Mouse (Mus musculus): Measurements from ENCODE around the gene Snap23. TPM values are rescaled to one million over a fixed set of nuclear protein-coding genes. Genes with fewer than 3 reads are reported as not detected.
A peak's percentile ranks its signal among the peaks of the same experiment; 100 is the strongest.

The Snap23 gene
- total and polyA plus RNA-seq, 2 experiments from 2014 or later, result 10.7 to 20.7 TPM

- no peaks in the 10 kb centered on the region for H3K27me3 ChIP-seq (ENCODE audit: insufficient read depth, low read length)
- no peak for ATAC-seq
- no peak overlapping the region for H3K4me2 ChIP-seq (ENCODE audit: low read depth, low read length)
These were observed 10.8 kb downstream of the Snap23 start for GRCm38 (mm10) chr2:120578286-120578685.

GRCm38 (mm10) chr2:120589759-120590158 lies 22.3 kb downstream of the Snap23 start:
- Histone ChIP-seq H3K4me3 (ENCODE audit: low read length) (no peak overlapping the region), H3K27ac (no peak overlapping the region), H3K27me3 (ENCODE audit: insufficient read depth, low read length) (no peaks in the 10 kb centered on the region), H3K9ac (replicated peaks; ENCODE audit: low read length) (no peak overlapping the region), H3K9me3 (ENCODE audit: low read length) (no peaks in the 10 kb centered on the region), H3K4me2 (ENCODE audit: low read depth, low read length) (no peak overlapping the region), H3K4me1 (ENCODE audit: insufficient read depth, low read length) (no peaks in the 10 kb centered on the region), H3K36me3 (ENCODE audit: insufficient read depth, low read length) (peaks cover 10% of the 10 kb centered on the region)
- 83% methylated on average over 5 of the region's 5 CpGs for WGBS
- DNase-seq (ENCODE audit: low spot score) (no peak), ATAC-seq (no peak)
- no peak for TF ChIP-seq CTCF (IDR thresholded peaks at IDR 0.05; ENCODE audit: low read depth)

More at GRCm38 (mm10) chr2:120578286-120578685, 10.8 kb downstream of the Snap23 start:
- H3K4me1 ChIP-seq (ENCODE audit: insufficient read depth, low read length), result no peaks in the 10 kb centered on the region
- no peak overlapping the region for H3K27ac ChIP-seq
- no peaks in the 10 kb centered on the region for H3K36me3 ChIP-seq (ENCODE audit: insufficient read depth, low read length)
- DNase-seq (ENCODE audit: low spot score), result no peak
- no peaks in the 10 kb centered on the region for H3K9me3 ChIP-seq (ENCODE audit: low read length)
- no peak overlapping the region for H3K9ac ChIP-seq (replicated peaks; ENCODE audit: low read length)
- WGBS, result 84% methylated on average over 5 of the region's 5 CpGs
- H3K4me3 ChIP-seq (ENCODE audit: low read length), result no peak overlapping the region
- no peak for TF ChIP-seq CTCF (IDR thresholded peaks at IDR 0.05; ENCODE audit: low read depth)

- WGBS, result 83% methylated on average over 1 of the region's 1 CpGs
- H3K4me1 ChIP-seq (ENCODE audit: insufficient read depth, low read length), result no peaks in the 10 kb centered on the region
- TF ChIP-seq CTCF (IDR thresholded peaks at IDR 0.05; ENCODE audit: low read depth), result peak; percentile 10; the same call in 1 of the 2 replicates
- no peak overlapping the region for H3K27ac ChIP-seq
- H3K9ac ChIP-seq (replicated peaks; ENCODE audit: low read length), result no peak overlapping the region
- H3K27me3 ChIP-seq (ENCODE audit: insufficient read depth, low read length), result no peaks in the 10 kb centered on the region
- DNase-seq (ENCODE audit: low spot score), result no peak
- peaks cover 20% of the 10 kb centered on the region; the same call in 1 of the 2 replicates for H3K36me3 ChIP-seq (ENCODE audit: insufficient read depth, low read length)
- no peak overlapping the region for H3K4me2 ChIP-seq (ENCODE audit: low read depth, low read length)
- H3K4me3 ChIP-seq (ENCODE audit: low read length), result no peak overlapping the region
- no peaks in the 10 kb centered on the region for H3K9me3 ChIP-seq (ENCODE audit: low read length)
- ATAC-seq, result no peak
These were observed 24.8 kb downstream of the Snap23 start for GRCm38 (mm10) chr2:120592227-120592626.

GRCm38 (mm10) chr2:120597734-120598133 lies 30.3 kb downstream of the Snap23 start:
- ATAC-seq (no peak), DNase-seq (ENCODE audit: low spot score) (no peak)
- no peak overlapping the region for H3K4me2 ChIP-seq (ENCODE audit: low read depth, low read length)
- H3K4me1 ChIP-seq (ENCODE audit: insufficient read depth, low read length), result no peaks in the 10 kb centered on the region
- H3K9me3 ChIP-seq (ENCODE audit: low read length), result no peaks in the 10 kb centered on the region
- H3K36me3 ChIP-seq (ENCODE audit: insufficient read depth, low read length), result peaks cover 37% of the 10 kb centered on the region
- WGBS, result 95% methylated on average over 2 of the region's 2 CpGs
- H3K27ac ChIP-seq, result no peak overlapping the region
- H3K9ac ChIP-seq (replicated peaks; ENCODE audit: low read length), result no peak overlapping the region
- H3K27me3 ChIP-seq (ENCODE audit: insufficient read depth, low read length), result no peaks in the 10 kb centered on the region
- no peak for TF ChIP-seq CTCF (IDR thresholded peaks at IDR 0.05; ENCODE audit: low read depth)
- H3K4me3 ChIP-seq (ENCODE audit: low read length), result no peak overlapping the region

- no peaks in the 10 kb centered on the region for H3K4me1 ChIP-seq (ENCODE audit: insufficient read depth, low read length)
- TF ChIP-seq CTCF (IDR thresholded peaks at IDR 0.05; ENCODE audit: low read depth), result no peak
- H3K27ac ChIP-seq, result no peak overlapping the region
- H3K9ac ChIP-seq (replicated peaks; ENCODE audit: low read length), result no peak overlapping the region
- H3K4me2 ChIP-seq (ENCODE audit: low read depth, low read length), result no peak overlapping the region
- no peak overlapping the region for H3K4me3 ChIP-seq (ENCODE audit: low read length)
- 93% methylated on average over 4 of the region's 4 CpGs for WGBS
- H3K27me3 ChIP-seq (ENCODE audit: insufficient read depth, low read length), result no peaks in the 10 kb centered on the region
- H3K9me3 ChIP-seq (ENCODE audit: low read length), result no peaks in the 10 kb centered on the region
- DNase-seq (ENCODE audit: low spot score) (no peak), ATAC-seq (no peak)
- H3K36me3 ChIP-seq (ENCODE audit: insufficient read depth, low read length), result peaks cover 37% of the 10 kb centered on the region
These were observed 32.0 kb downstream of the Snap23 start for GRCm38 (mm10) chr2:120599506-120599905.

- WGBS, result 81% methylated on average over 6 of the region's 6 CpGs
- Histone ChIP-seq H3K36me3 (ENCODE audit: insufficient read depth, low read length) (no peaks in the 10 kb centered on the region; the same call in 1 of the 2 replicates), H3K4me1 (ENCODE audit: insufficient read depth, low read length) (peaks cover 14% of the 10 kb centered on the region), H3K27me3 (ENCODE audit: insufficient read depth, low read length) (no peaks in the 10 kb centered on the region), H3K27ac (no peak overlapping the region), H3K4me3 (ENCODE audit: low read length) (no peak overlapping the region), H3K9ac (replicated peaks; ENCODE audit: low read length) (no peak overlapping the region), H3K9me3 (ENCODE audit: low read length) (no peaks in the 10 kb centered on the region), H3K4me2 (ENCODE audit: low read depth, low read length) (no peak overlapping the region)
- ATAC-seq (no peak), DNase-seq (ENCODE audit: low spot score) (peak; percentile 21)
- TF ChIP-seq CTCF (IDR thresholded peaks at IDR 0.05; ENCODE audit: low read depth), result peak; percentile 56
These were observed 38.7 kb downstream of the Snap23 start for GRCm38 (mm10) chr2:120606021-120606690.
